Mouse (Mus musculus) midbrain, embryonic 16.5 days (tissue): Measurements from ENCODE around the gene Pkd1. TPM values are rescaled to one million over a fixed set of nuclear protein-coding genes. Genes with fewer than 3 reads are reported as not detected.

Source experiments
- ATAC-seq: fragments of 200-750 bp; cut with Nextera tagmentation; 2 replicates; pipeline ENCODE4 v1.8.0; 2017; ENCODE audit warnings: moderate TSS enrichment
- H3K27ac ChIP-seq: fragments of 300-500 bp; sonication (generic); 2 replicates; pipeline ENCODE4 v1.5.1; 2014; ENCODE audit warnings: mild to moderate bottlenecking, low read length, mixed read lengths
- H3K27me3 ChIP-seq: fragments of 300-500 bp; sonication (generic); 2 replicates; pipeline ENCODE4 v1.6.1; 2014; ENCODE audit warnings: low read depth, low read length, mixed read lengths; ENCODE audit not compliant: control insufficient read depth, insufficient read depth
- H3K36me3 ChIP-seq: fragments of 300-500 bp; sonication (generic); 2 replicates; pipeline ENCODE4 v1.6.1; 2014; ENCODE audit warnings: mild to moderate bottlenecking, low read length, moderate library complexity, mixed read lengths; ENCODE audit not compliant: control insufficient read depth, insufficient read depth
- H3K4me1 ChIP-seq: fragments of 300-500 bp; sonication (generic); 2 replicates; pipeline ENCODE4 v1.6.1; 2014; ENCODE audit warnings: mild to moderate bottlenecking, low read length, mixed read lengths; ENCODE audit not compliant: control insufficient read depth, insufficient read depth
- H3K4me2 ChIP-seq: fragments of 300-500 bp; sonication (generic); 2 replicates; pipeline ENCODE4 v1.6.1; 2014; ENCODE audit warnings: mild to moderate bottlenecking, low read length, mixed read lengths
- H3K4me3 ChIP-seq: fragments of 300-500 bp; sonication (generic); 2 replicates; pipeline ENCODE4 v1.5.1; 2014; ENCODE audit warnings: low read depth, mild to moderate bottlenecking, low read length, moderate library complexity, mixed read lengths
- H3K9ac ChIP-seq: fragments of 300-500 bp; sonication (generic); 2 replicates; pipeline ENCODE4 v1.6.1; 2014; ENCODE audit warnings: low read depth, low read length, mixed read lengths
- H3K9me3 ChIP-seq: fragments of 300-500 bp; sonication (generic); replicated peaks from 2 replicates; pipeline ENCODE4 v1.6.1; 2014; ENCODE audit warnings: mild to moderate bottlenecking, low read length, mixed read lengths; ENCODE audit not compliant: control insufficient read depth, poor library complexity, severe bottlenecking
- WGBS: fragments of 180-500 bp; shearing (Covaris S2); extraction: QIAGEN DNeasy Blood & Tissue Kit; methylation state at CpG from one replicate; pipeline ENCODE4 v1.1.7; 2014; 5-methylcytosine and 5-hydroxymethylcytosine counted together
- polyA plus RNA-seq: library from polyadenylated mRNA; unstranded; fragments of >200 nt; fragmentation: Nextera tagmentation; extraction: Ambion mirVana; gene quantifications from 2 replicates; pipeline ENCODE4 v1.2.1, GENCODE M21; 2015

Pkd1 gene
- polyA plus RNA-seq, 1 experiment from 2014 or later, result 20.1 TPM

DNA sequence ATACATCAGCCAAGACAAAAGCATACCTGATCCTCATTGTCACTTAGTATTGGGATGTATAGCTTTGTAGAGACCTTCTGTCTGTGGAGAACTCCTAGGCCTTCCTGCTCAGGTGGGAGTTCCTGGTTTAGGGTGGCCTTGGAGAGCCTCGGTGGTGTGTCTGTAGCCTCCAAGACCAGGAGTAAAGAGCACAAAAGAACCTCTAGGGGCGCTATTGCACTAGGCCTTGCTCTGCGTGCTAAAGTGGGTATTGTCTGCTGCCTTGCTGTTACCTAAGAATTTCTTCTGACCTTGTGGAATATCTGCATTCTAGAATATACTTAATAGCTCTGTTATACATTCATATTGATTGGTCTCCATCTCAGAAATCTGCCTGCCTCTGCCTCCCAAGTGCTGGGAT, 9.3 kb upstream of the Pkd1 start:
- Histone ChIP-seq H3K27ac (no peak overlapping the region), H3K27me3 (no peaks in the 10 kb centered on the region), H3K9me3 (no peaks in the 10 kb centered on the region), H3K9ac (no peak overlapping the region), H3K36me3 (no peaks in the 10 kb centered on the region), H3K4me3 (no peak overlapping the region), H3K4me1 (peaks cover 14% of the 10 kb centered on the region), H3K4me2 (no peak overlapping the region)
- WGBS, result 4% methylated on average over 3 of the region's 3 CpGs
- no peak for ATAC-seq

GRCm38 (mm10) chr17:24544613-24545012, 5.0 kb upstream of the Pkd1 start:
- H3K9ac ChIP-seq, result no peak overlapping the region
- H3K36me3 ChIP-seq, result no peaks in the 10 kb centered on the region
- 18% methylated on average over 12 of the region's 12 CpGs for WGBS
- no peak for ATAC-seq
- no peak overlapping the region; the same call in 1 of the 2 replicates for H3K4me2 ChIP-seq
- no peaks in the 10 kb centered on the region for H3K4me1 ChIP-seq
- no peak overlapping the region for H3K4me3 ChIP-seq
- H3K9me3 ChIP-seq, result no peaks in the 10 kb centered on the region
- no peak overlapping the region for H3K27ac ChIP-seq
- H3K27me3 ChIP-seq, result no peaks in the 10 kb centered on the region

- Histone ChIP-seq H3K4me1 (no peaks in the 10 kb centered on the region), H3K27me3 (no peaks in the 10 kb centered on the region), H3K36me3 (no peaks in the 10 kb centered on the region), H3K4me2 (no peak overlapping the region), H3K4me3 (no peak overlapping the region), H3K27ac (no peak overlapping the region), H3K9me3 (no peaks in the 10 kb centered on the region), H3K9ac (no peak overlapping the region)
- WGBS, result 88% methylated on average over 2 of the region's 2 CpGs
- no peak for ATAC-seq
Observed at GRCm38 (mm10) chr17:24545247-24545646, 4.4 kb upstream of the Pkd1 start.

DNA sequence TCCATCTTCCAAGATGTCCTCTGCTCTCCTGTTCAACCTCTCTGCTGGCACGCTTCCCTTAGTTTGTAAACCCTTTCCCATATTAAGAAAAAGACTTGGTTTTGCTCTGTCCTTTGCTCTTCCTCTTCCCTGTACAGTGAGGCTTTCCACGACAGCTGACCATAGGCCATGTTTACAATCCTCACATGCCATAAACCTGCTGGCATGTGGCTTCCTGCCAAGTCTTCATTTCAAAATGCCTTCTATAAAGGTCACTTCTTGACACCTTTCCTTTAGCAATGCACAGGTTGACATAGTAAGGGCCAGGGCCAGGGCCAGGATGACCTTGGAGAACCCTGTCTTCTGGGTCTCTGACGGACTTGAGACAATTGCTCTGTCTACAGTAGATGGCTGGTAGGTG, 3.4 kb upstream of the Pkd1 start:
- Histone ChIP-seq H3K27ac (no peak overlapping the region), H3K9ac (no peak overlapping the region), H3K4me2 (no peak overlapping the region), H3K9me3 (no peaks in the 10 kb centered on the region), H3K27me3 (no peaks in the 10 kb centered on the region), H3K4me3 (no peak overlapping the region), H3K36me3 (no peaks in the 10 kb centered on the region), H3K4me1 (peaks cover 4% of the 10 kb centered on the region)
- WGBS, result 99% methylated on average over 3 of the region's 3 CpGs
- ATAC-seq, result no peak

DNA sequence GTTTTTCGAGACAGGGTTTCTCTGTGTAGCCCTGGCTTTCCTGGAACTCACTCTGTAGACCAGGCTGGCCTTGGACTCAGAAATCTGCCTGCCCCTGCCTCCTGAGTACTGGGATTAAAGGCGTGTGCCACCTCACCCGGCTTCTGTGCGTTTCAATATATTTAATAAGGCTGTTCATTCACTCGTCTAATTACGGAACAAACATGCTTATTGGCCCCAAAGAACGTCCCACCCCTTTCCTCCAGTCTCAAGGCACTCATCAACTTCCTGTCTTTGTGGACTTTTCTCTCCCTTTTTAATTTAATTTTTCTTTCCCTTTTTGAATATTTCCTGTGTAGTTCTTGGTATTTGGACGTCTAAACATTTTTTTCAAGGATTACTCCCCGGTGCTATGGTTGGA, 1.2 kb upstream of the Pkd1 start:
- Histone ChIP-seq H3K4me2 (peak overlapping the region; percentile 91; the same call in 1 of the 2 replicates), H3K27ac (no peak overlapping the region), H3K9me3 (no peaks in the 10 kb centered on the region), H3K4me3 (no peak overlapping the region), H3K27me3 (no peaks in the 10 kb centered on the region), H3K36me3 (no peaks in the 10 kb centered on the region), H3K4me1 (peaks cover 23% of the 10 kb centered on the region), H3K9ac (no peak overlapping the region)
- ATAC-seq, result no peak
- WGBS, result 47% methylated on average over 9 of the region's 9 CpGs

DNA sequence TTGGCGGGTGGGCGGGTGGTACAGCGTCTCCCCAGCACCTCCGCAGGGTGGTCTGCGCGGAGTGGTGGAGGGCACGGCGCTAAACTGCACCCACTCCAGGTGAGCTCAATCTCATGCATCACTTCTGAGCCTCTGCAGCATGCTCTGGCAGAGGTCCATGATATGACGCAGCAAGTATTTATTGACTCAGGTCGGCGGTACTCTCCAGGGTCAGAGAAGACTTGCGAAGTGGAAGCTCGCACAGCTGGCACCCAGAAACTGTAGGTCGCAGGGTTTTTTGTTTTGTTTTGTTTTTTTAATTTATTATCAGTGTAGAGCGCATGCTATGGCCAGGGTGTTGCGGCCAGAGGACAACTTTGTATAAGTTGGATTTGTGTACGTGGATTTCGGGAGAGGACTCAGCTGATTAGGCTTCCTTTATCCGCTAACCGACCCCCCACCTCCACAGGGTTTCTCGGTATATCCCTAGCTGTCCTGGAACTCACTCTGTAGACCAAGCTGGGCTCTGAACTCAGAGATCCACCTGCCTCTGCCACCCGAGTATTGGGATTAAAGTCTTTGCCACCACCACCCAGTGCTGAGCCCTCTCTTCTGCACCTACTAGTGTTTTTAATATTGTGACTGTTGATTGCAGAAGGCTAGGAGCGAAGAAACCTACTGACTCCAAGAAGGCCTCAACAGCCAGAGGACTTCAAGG, 565 bp upstream of the Pkd1 start:
- peaks cover 23% of the 10 kb centered on the region for H3K4me1 ChIP-seq
- no peaks in the 10 kb centered on the region for H3K9me3 ChIP-seq
- H3K4me2 ChIP-seq, result peak overlapping the region; percentile 91
- H3K27me3 ChIP-seq, result no peaks in the 10 kb centered on the region
- peak overlapping the region; percentile 89 for H3K27ac ChIP-seq
- peak overlapping the region; percentile 95; the same call in 1 of the 2 replicates for H3K9ac ChIP-seq
- ATAC-seq, result peak; percentile 44
- no peaks in the 10 kb centered on the region for H3K36me3 ChIP-seq
- 6% methylated on average over 23 of the region's 23 CpGs for WGBS
- H3K4me3 ChIP-seq, result peak overlapping the region; percentile 73

GRCm38 (mm10) chr17:24550416-24551049, 899 bp downstream of the Pkd1 start:
- H3K4me2 ChIP-seq, result peak overlapping the region; percentile 91
- H3K36me3 ChIP-seq, result no peaks in the 10 kb centered on the region
- H3K4me1 ChIP-seq, result peaks cover 26% of the 10 kb centered on the region
- ATAC-seq, result peak; percentile 86
- H3K9me3 ChIP-seq, result no peaks in the 10 kb centered on the region
- H3K27me3 ChIP-seq, result no peaks in the 10 kb centered on the region
- H3K9ac ChIP-seq, result peak overlapping the region; percentile 95
- H3K4me3 ChIP-seq, result peak overlapping the region; percentile 73
- peak overlapping the region; percentile 89 for H3K27ac ChIP-seq
- under 1% methylated on average over 44 of the region's 44 CpGs for WGBS

- WGBS, result 46% methylated on average over 3 of the region's 3 CpGs
Observed at GRCm38 (mm10) chr17:24551050-24551444, 1.4 kb downstream of the Pkd1 start.

DNA sequence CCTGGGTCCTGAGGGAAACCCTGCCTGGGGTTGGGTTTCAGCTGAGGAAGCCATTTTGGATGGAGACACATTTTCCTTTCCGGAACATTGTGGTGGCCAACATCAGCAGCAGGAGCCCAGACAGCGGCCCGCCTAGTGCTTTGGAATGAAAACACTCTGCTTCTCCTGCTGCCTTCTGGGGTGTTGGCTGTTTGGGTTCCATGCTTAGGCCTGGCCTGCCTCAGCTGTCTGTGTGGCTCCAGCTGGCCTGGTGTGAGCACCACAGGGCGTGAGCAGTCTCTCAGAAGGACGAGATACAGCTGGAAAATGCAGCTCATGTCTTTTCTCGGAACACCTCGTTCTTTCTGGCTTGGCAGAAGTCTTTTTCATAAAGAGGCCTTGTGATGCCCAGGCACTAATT, 7.5 kb downstream of the Pkd1 start:
- H3K4me3 ChIP-seq, result no peak overlapping the region
- no peak overlapping the region for H3K9ac ChIP-seq
- H3K9me3 ChIP-seq, result no peaks in the 10 kb centered on the region
- peaks cover 2% of the 10 kb centered on the region; the same call in 1 of the 2 replicates for H3K36me3 ChIP-seq
- H3K4me2 ChIP-seq, result no peak overlapping the region
- H3K27me3 ChIP-seq, result no peaks in the 10 kb centered on the region
- H3K4me1 ChIP-seq, result peaks cover 26% of the 10 kb centered on the region
- 94% methylated on average over 7 of the region's 7 CpGs for WGBS
- H3K27ac ChIP-seq, result no peak overlapping the region
- ATAC-seq, result no peak

More at GRCm38 (mm10) chr17:24551050-24551444, 1.4 kb downstream of the Pkd1 start:
- ATAC-seq, result no peak
- H3K4me1 ChIP-seq, result peaks cover 26% of the 10 kb centered on the region
- no peaks in the 10 kb centered on the region for H3K36me3 ChIP-seq
- H3K4me3 ChIP-seq, result peak overlapping the region; percentile 73
- no peaks in the 10 kb centered on the region for H3K27me3 ChIP-seq
- H3K4me2 ChIP-seq, result peak overlapping the region; percentile 91
- H3K27ac ChIP-seq, result peak overlapping the region; percentile 89
- H3K9me3 ChIP-seq, result no peaks in the 10 kb centered on the region
- peak overlapping the region; percentile 95 for H3K9ac ChIP-seq
